Mouse (Mus musculus): ENCODE measurements around the gene Lyrm1. TPM values are rescaled to one million over a fixed set of nuclear protein-coding genes. Genes with fewer than 3 reads are reported as not detected.
A peak's percentile ranks its signal among the peaks of the same experiment; 100 is the strongest.

Lyrm1 gene
- polyA plus RNA-seq, 1 experiment from 2014 or later = 7.8 TPM

GRCm38 (mm10) chr7:119861335-119862091 lies 34.1 kb upstream of the Lyrm1 start:
- 31% methylated on average over 6 of the region's 6 CpGs for WGBS
- no peaks in the 10 kb centered on the region for H3K27me3 ChIP-seq (replicated peaks)
- H3K4me3 ChIP-seq (replicated peaks) = no peak overlapping the region
- no peaks in the 10 kb centered on the region; the same call in 1 of the 2 replicates for H3K36me3 ChIP-seq
- H3K9me3 ChIP-seq = no peaks in the 10 kb centered on the region
- H3K4me1 ChIP-seq = peaks cover 7% of the 10 kb centered on the region
- 0 out of 2 replicates have a peak overlapping the region, but pooled peaks have one; percentile 0 for H3K4me2 ChIP-seq
- H3K27ac ChIP-seq = peak overlapping the region; percentile 69
- peak; percentile 88 for ATAC-seq (ENCODE audit: insufficient read depth, low FRiP score, low read depth)
- no peak overlapping the region for H3K9ac ChIP-seq

DNA sequence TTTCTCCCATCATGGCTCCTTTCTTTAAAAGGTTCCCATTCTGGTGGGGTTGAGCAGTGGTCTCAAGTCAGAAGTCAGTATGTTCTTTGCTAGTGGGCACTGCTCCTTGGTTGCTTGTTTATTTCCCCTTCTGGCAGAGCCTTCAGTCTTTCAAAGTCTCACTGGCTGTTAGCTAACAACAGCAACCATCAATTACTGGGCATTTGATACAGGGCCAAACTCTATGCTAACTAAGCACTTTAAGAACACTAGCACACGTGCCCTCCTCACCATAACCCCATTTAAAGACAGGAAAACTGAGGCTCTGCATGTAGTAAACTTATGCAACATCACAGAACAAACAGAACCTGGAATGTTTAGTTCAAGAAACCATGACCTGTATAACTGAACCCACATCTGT lies 33.5 kb upstream of the Lyrm1 start:
- H3K4me1 ChIP-seq = peaks cover 7% of the 10 kb centered on the region
- no peaks in the 10 kb centered on the region for H3K9me3 ChIP-seq
- no peak overlapping the region for H3K9ac ChIP-seq
- no peak for ATAC-seq (ENCODE audit: insufficient read depth, low FRiP score, low read depth)
- H3K4me3 ChIP-seq (replicated peaks) = no peak overlapping the region
- H3K27me3 ChIP-seq (replicated peaks) = no peaks in the 10 kb centered on the region
- no peaks in the 10 kb centered on the region; the same call in 1 of the 2 replicates for H3K36me3 ChIP-seq
- peak overlapping the region; percentile 69 for H3K27ac ChIP-seq
- 28% methylated on average over 1 of the region's 1 CpGs for WGBS
- no peak overlapping the region for H3K4me2 ChIP-seq

GRCm38 (mm10) chr7:119864500-119864899 lies 31.2 kb upstream of the Lyrm1 start:
- Histone ChIP-seq H3K4me1 (peaks cover 7% of the 10 kb centered on the region), H3K9ac (no peak overlapping the region), H3K36me3 (no peaks in the 10 kb centered on the region), H3K4me3 (replicated peaks) (no peak overlapping the region), H3K4me2 (no peak overlapping the region), H3K9me3 (no peaks in the 10 kb centered on the region), H3K27ac (no peak overlapping the region), H3K27me3 (replicated peaks) (no peaks in the 10 kb centered on the region)
- no peak for ATAC-seq (ENCODE audit: insufficient read depth, low FRiP score, low read depth)
- WGBS = 68% methylated on average over 5 of the region's 5 CpGs

- H3K4me3 ChIP-seq (replicated peaks) = no peak overlapping the region
- H3K9me3 ChIP-seq = no peaks in the 10 kb centered on the region
- H3K27me3 ChIP-seq (replicated peaks) = no peaks in the 10 kb centered on the region
- no peak overlapping the region for H3K4me2 ChIP-seq
- peaks cover 7% of the 10 kb centered on the region for H3K4me1 ChIP-seq
- no peak overlapping the region for H3K9ac ChIP-seq
- ATAC-seq (ENCODE audit: insufficient read depth, low FRiP score, low read depth) = no peak
- 35% methylated on average over 1 of the region's 1 CpGs for WGBS
- H3K27ac ChIP-seq = no peak overlapping the region
- no peaks in the 10 kb centered on the region for H3K36me3 ChIP-seq
Observed at GRCm38 (mm10) chr7:119866136-119866535, 29.5 kb upstream of the Lyrm1 start.

GRCm38 (mm10) chr7:119872204-119872603 lies 23.5 kb upstream of the Lyrm1 start:
- WGBS = 89% methylated on average over 4 of the region's 4 CpGs
- Histone ChIP-seq H3K36me3 (no peaks in the 10 kb centered on the region), H3K27me3 (replicated peaks) (no peaks in the 10 kb centered on the region), H3K9ac (no peak overlapping the region), H3K27ac (no peak overlapping the region), H3K9me3 (no peaks in the 10 kb centered on the region), H3K4me1 (no peaks in the 10 kb centered on the region), H3K4me3 (replicated peaks) (no peak overlapping the region), H3K4me2 (no peak overlapping the region)
- no peak for ATAC-seq (ENCODE audit: insufficient read depth, low FRiP score, low read depth)

DNA sequence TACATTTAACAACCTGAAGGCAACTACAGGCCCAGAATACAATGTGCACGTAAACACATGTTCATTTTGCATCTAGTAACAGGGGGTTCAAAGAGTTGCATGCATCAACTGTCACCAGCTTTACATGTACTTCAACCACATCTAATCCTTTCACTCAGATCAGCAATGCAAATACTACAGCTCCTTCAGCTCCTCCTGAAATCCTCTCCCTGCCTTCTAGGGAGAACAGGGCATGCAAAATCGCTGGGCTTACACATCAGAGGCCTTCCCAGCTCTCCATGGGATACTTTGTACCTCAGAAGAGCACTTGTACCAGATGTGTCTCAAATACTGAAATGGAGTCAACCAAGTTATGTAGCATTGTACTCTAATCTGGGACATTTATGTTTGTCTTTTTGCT lies 22.6 kb upstream of the Lyrm1 start:
- H3K9ac ChIP-seq = no peak overlapping the region
- 69% methylated on average over 2 of the region's 2 CpGs for WGBS
- no peak overlapping the region for H3K4me3 ChIP-seq (replicated peaks)
- no peaks in the 10 kb centered on the region for H3K36me3 ChIP-seq
- H3K4me2 ChIP-seq = no peak overlapping the region
- no peak for ATAC-seq (ENCODE audit: insufficient read depth, low FRiP score, low read depth)
- no peaks in the 10 kb centered on the region for H3K27me3 ChIP-seq (replicated peaks)
- H3K27ac ChIP-seq = no peak overlapping the region
- no peaks in the 10 kb centered on the region for H3K4me1 ChIP-seq
- no peaks in the 10 kb centered on the region for H3K9me3 ChIP-seq

DNA sequence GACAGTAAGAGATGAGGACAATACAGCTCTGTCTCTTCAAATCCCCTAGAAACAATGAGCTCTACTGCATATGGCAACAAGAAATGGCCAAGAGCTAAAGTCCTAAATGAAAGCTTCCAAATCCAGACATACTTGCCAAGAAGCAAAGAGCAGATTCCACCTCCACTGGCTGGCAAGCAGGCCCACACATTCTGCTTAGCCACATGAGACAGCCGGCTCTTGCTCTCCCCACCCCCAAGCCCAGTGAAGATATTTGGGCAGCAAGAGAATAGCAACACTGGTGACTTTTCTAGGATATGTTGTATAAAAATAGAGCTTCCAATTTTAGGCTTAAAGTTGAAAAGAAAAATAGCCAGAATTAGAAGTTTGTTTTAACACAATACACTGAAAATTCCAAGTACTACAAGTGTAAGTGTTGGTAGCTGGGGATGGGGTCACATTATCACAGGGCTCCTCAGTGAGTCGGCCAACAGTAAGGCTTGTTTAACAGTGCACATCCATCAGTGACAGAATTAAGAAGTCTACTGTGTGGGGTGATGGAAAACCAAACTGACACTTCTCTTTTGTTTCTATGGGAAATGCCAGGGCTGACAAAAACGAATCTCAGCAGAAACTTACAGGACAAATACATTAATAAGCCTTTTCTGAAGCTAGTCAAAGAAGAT lies 19.8 kb upstream of the Lyrm1 start:
- H3K27me3 ChIP-seq (replicated peaks) = no peaks in the 10 kb centered on the region
- no peaks in the 10 kb centered on the region for H3K9me3 ChIP-seq
- no peak overlapping the region for H3K4me2 ChIP-seq
- ATAC-seq (ENCODE audit: insufficient read depth, low FRiP score, low read depth) = no peak
- no peaks in the 10 kb centered on the region for H3K4me1 ChIP-seq
- no peak overlapping the region for H3K4me3 ChIP-seq (replicated peaks)
- WGBS = 35% methylated on average over 3 of the region's 3 CpGs
- no peak overlapping the region for H3K9ac ChIP-seq
- H3K36me3 ChIP-seq = 0 out of 2 replicates have a peak, but pooled peaks cover 3% of the 10 kb centered on the region
- H3K27ac ChIP-seq = no peak overlapping the region

DNA sequence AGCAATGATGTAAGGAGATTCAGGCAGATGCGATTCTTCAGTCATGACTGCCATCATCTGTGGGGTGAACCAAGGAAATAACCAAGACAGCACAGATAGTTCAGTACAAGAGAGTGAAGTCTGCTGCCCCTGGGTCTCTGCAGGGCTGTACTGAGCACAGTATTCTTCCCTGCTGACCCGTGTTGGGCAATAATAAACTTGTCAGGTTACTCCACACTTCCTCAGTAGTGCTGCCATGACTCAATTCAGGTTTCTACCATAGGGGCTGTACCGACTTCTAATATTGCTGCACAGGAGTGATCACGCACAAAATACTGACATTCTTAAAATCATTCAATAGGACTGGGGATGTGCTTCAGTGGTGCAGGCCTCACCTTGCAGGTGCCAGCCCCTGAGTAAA lies 16.5 kb upstream of the Lyrm1 start:
- ATAC-seq (ENCODE audit: insufficient read depth, low FRiP score, low read depth) = no peak
- Histone ChIP-seq H3K36me3 (0 out of 2 replicates have a peak, but pooled peaks cover 3% of the 10 kb centered on the region), H3K27ac (no peak overlapping the region), H3K4me3 (replicated peaks) (no peak overlapping the region), H3K4me2 (no peak overlapping the region), H3K27me3 (replicated peaks) (no peaks in the 10 kb centered on the region), H3K9me3 (no peaks in the 10 kb centered on the region), H3K4me1 (no peaks in the 10 kb centered on the region), H3K9ac (no peak overlapping the region)
- 91% methylated on average over 4 of the region's 4 CpGs for WGBS

- no peak for ATAC-seq (ENCODE audit: insufficient read depth, low FRiP score, low read depth)
- H3K9me3 ChIP-seq = no peaks in the 10 kb centered on the region
- H3K27me3 ChIP-seq (replicated peaks) = no peaks in the 10 kb centered on the region
- H3K36me3 ChIP-seq = 0 out of 2 replicates have a peak, but pooled peaks cover 3% of the 10 kb centered on the region
- H3K4me2 ChIP-seq = no peak overlapping the region
- no peaks in the 10 kb centered on the region for H3K4me1 ChIP-seq
- no peak overlapping the region for H3K27ac ChIP-seq
- no peak overlapping the region for H3K9ac ChIP-seq
- H3K4me3 ChIP-seq (replicated peaks) = no peak overlapping the region
- WGBS = 83% methylated on average over 5 of the region's 5 CpGs
Observed at GRCm38 (mm10) chr7:119880345-119880744, 15.3 kb upstream of the Lyrm1 start.

- H3K4me2 ChIP-seq = no peak overlapping the region
- no peaks in the 10 kb centered on the region for H3K27me3 ChIP-seq (replicated peaks)
- no peaks in the 10 kb centered on the region for H3K4me1 ChIP-seq
- H3K36me3 ChIP-seq = 0 out of 2 replicates have a peak, but pooled peaks cover 3% of the 10 kb centered on the region
- H3K9ac ChIP-seq = no peak overlapping the region
- H3K27ac ChIP-seq = no peak overlapping the region
- no peak for ATAC-seq (ENCODE audit: insufficient read depth, low FRiP score, low read depth)
- WGBS = 97% methylated on average over 2 of the region's 2 CpGs
- H3K4me3 ChIP-seq (replicated peaks) = no peak overlapping the region
- H3K9me3 ChIP-seq = no peaks in the 10 kb centered on the region
Observed at GRCm38 (mm10) chr7:119881229-119881628, 14.4 kb upstream of the Lyrm1 start.

- no peaks in the 10 kb centered on the region for H3K9me3 ChIP-seq
- no peaks in the 10 kb centered on the region for H3K4me1 ChIP-seq
- H3K4me3 ChIP-seq (replicated peaks) = no peak overlapping the region
- no peak overlapping the region for H3K27ac ChIP-seq
- no peaks in the 10 kb centered on the region for H3K36me3 ChIP-seq
- 85% methylated on average over 4 of the region's 4 CpGs for WGBS
- ATAC-seq (ENCODE audit: insufficient read depth, low FRiP score, low read depth) = no peak
- no peaks in the 10 kb centered on the region for H3K27me3 ChIP-seq (replicated peaks)
- no peak overlapping the region for H3K9ac ChIP-seq
- H3K4me2 ChIP-seq = no peak overlapping the region
Observed at GRCm38 (mm10) chr7:119887887-119888286, 7.8 kb upstream of the Lyrm1 start.

- H3K27me3 ChIP-seq (replicated peaks) = no peaks in the 10 kb centered on the region
- no peak overlapping the region for H3K4me2 ChIP-seq
- H3K4me1 ChIP-seq = no peaks in the 10 kb centered on the region
- no peaks in the 10 kb centered on the region for H3K9me3 ChIP-seq
- ATAC-seq (ENCODE audit: insufficient read depth, low FRiP score, low read depth) = no peak
- no peak overlapping the region for H3K4me3 ChIP-seq (replicated peaks)
- WGBS = 91% methylated on average over 1 of the region's 1 CpGs
- H3K9ac ChIP-seq = no peak overlapping the region
- no peak overlapping the region for H3K27ac ChIP-seq
- no peaks in the 10 kb centered on the region for H3K36me3 ChIP-seq
Observed at GRCm38 (mm10) chr7:119892198-119892597, 3.5 kb upstream of the Lyrm1 start.

Measured in stomach, embryonic 15.5 days (tissue).